Mouse (Mus musculus) erythroblast, embryonic 14.5 days (primary cell): ENCODE data around the gene Slc22a12.

Experiments used
- GATA1 ChIP-seq: IDR thresholded peaks from 2 replicates; pipeline ENCODE4 v1.6.1; 2012; ENCODE audit warnings: low read length, inconsistent platforms, mixed read lengths
- TAL1 ChIP-seq: IDR thresholded peaks from 3 replicates; pipeline ENCODE4 v1.6.1; 2012; ENCODE audit warnings: low read length, inconsistent platforms, mixed read lengths

- no peak for TF ChIP-seq GATA1
- TF ChIP-seq TAL1, result no peak
Observed at GRCm38 (mm10) chr19:6507393-6507792, 35.4 kb downstream of the Slc22a12 start.
